Mouse (Mus musculus) embryo, embryonic 11 days (tissue): ENCODE results near the gene Olfr373.
A peak's percentile ranks its signal among the peaks of the same experiment; 100 is the strongest.

Source experiments
- DNase-seq: peaks from one replicate; pipeline ENCODE4 v3.0.0-alpha.2; 2015

Gene Olfr373

GRCm38 (mm10) chr8:72134756-72135445 lies 51.9 kb downstream of the Olfr373 start, which contains the start of gene Tpm4:
TSS of gene Tpm4 (plus strand) at chr8:72134975.
- DNase-seq = peak; percentile 89

- DNase-seq = peak; percentile 80
Measured at GRCm38 (mm10) chr8:72135446-72136301, 52.7 kb downstream of the Olfr373 start.

GRCm38 (mm10) chr8:72136302-72136978 lies 53.5 kb downstream of the Olfr373 start:
- peak; percentile 90 for DNase-seq

- DNase-seq = no peak
Measured at GRCm38 (mm10) chr8:72137431-72137830, 54.5 kb downstream of the Olfr373 start.

- no peak for DNase-seq
Measured at GRCm38 (mm10) chr8:72138456-72138855, 55.5 kb downstream of the Olfr373 start.

- no peak for DNase-seq
Measured at GRCm38 (mm10) chr8:72143256-72143824, 60.4 kb downstream of the Olfr373 start.

- no peak for DNase-seq
Measured at GRCm38 (mm10) chr8:72144345-72144975, 61.5 kb downstream of the Olfr373 start.

- DNase-seq = no peak
Measured at GRCm38 (mm10) chr8:72145511-72145910, 62.5 kb downstream of the Olfr373 start.

GRCm38 (mm10) chr8:72146056-72146455 lies 63.1 kb downstream of the Olfr373 start:
- no peak for DNase-seq

GRCm38 (mm10) chr8:72146556-72146955 lies 63.6 kb downstream of the Olfr373 start:
- DNase-seq = no peak

- DNase-seq = no peak
Measured at GRCm38 (mm10) chr8:72147266-72147665, 64.3 kb downstream of the Olfr373 start.

- no peak for DNase-seq
Measured at GRCm38 (mm10) chr8:72149056-72149455, 66.1 kb downstream of the Olfr373 start.

- DNase-seq = no peak
Measured at GRCm38 (mm10) chr8:72151418-72152078, 68.6 kb downstream of the Olfr373 start.
